Comparison of ENCODE assay signal across 8 mouse cellular contexts in genomic region chr7:18992294-18992675, GRCm38 (mm10). TPM values are rescaled to one million over a fixed set of nuclear protein-coding genes. Genes with fewer than 3 reads are reported as not detected.
DNase-seq lines count a peak whose midpoint lies in the region; ATAC-seq and TF ChIP-seq lines count a peak whose summit lies in the region.
"Had no signal": no experiment of that assay in that cellular context is flagged by ENCODE, and none has a peak within 500 bp of the region (broad histone marks: within the 10 kb centered on the region; RNA-seq: fewer than 3 reads in every experiment).

No protein-coding gene starts in this region.

- WGBS in cerebellum, adult 2 months, result 2% methylated on average over 31 of the region's 31 CpGs
- 2% methylated on average over 31 of the region's 31 CpGs for WGBS in kidney, embryonic 16.5 days
- 4% methylated on average over 31 of the region's 31 CpGs for WGBS in midbrain, embryonic 16.5 days

- peak; percentile 49 to 62 for DNase-seq in right cerebral cortex, adult 2 months (ENCODE audit: low spot score in 2 of 2)
- no peak for DNase-seq in right cerebral cortex, postnatal 36 days (ENCODE audit: low spot score in 2 of 2)
- DNase-seq in cerebellum, adult 2 months, result peak; percentile 63 to 67
- peak; percentile 34 for DNase-seq in gastrocnemius, postnatal 14 days
- no peak for DNase-seq in left cerebral cortex, postnatal 4 days

- intact Hi-C loops in gastrocnemius, postnatal 14 days (cut with DNase I; ENCODE audit: low total_unique reads), result no loop called here
- intact Hi-C loops in left cerebral cortex, postnatal 4 days (cut with DNase I), result no loop called here

- H3K4me3 ChIP-seq in cerebellum, adult 2 months (replicated peaks; ENCODE audit: insufficient read depth, low read depth, low read length), result peak overlapping the region; percentile 80
- peak overlapping the region; percentile 58 for H3K4me3 ChIP-seq in kidney, embryonic 16.5 days (ENCODE audit: low read length)
- peak overlapping the region; percentile 67 for H3K4me3 ChIP-seq in midbrain, embryonic 16.5 days (ENCODE audit: low read depth, low read length)

- no peaks in the 10 kb centered on the region for H3K27me3 ChIP-seq in cerebellum, adult 2 months (ENCODE audit: control insufficient read depth, insufficient read depth, low read length)
- H3K27me3 ChIP-seq in kidney, embryonic 16.5 days (ENCODE audit: insufficient read depth, low read length), result 0 out of 2 replicates have a peak, but pooled peaks cover 19% of the 10 kb centered on the region
- H3K27me3 ChIP-seq in midbrain, embryonic 16.5 days (ENCODE audit: control insufficient read depth, insufficient read depth, low read depth, low read length), result no peaks in the 10 kb centered on the region

- no peak for ATAC-seq in kidney, embryonic 16.5 days (ENCODE audit: low FRiP score, low TSS enrichment)
- ATAC-seq in midbrain, embryonic 16.5 days, result no peak

- peak overlapping the region; percentile 71 for H3K9ac ChIP-seq in kidney, embryonic 16.5 days (replicated peaks; ENCODE audit: low read length)
- H3K9ac ChIP-seq in midbrain, embryonic 16.5 days (ENCODE audit: low read depth, low read length), result peak overlapping the region; percentile 78

- peak overlapping the region; percentile 90 for H3K4me2 ChIP-seq in kidney, embryonic 16.5 days (replicated peaks; ENCODE audit: low read depth, low read length)
- peak overlapping the region; percentile 91 for H3K4me2 ChIP-seq in midbrain, embryonic 16.5 days (ENCODE audit: low read length)

- 0 out of 2 replicates have a peak, but pooled peaks cover 3% of the 10 kb centered on the region for H3K36me3 ChIP-seq in kidney, embryonic 16.5 days (ENCODE audit: insufficient read depth, low read length)
- no peaks in the 10 kb centered on the region for H3K36me3 ChIP-seq in midbrain, embryonic 16.5 days (ENCODE audit: control insufficient read depth, insufficient read depth, low read length)

- H3K4me1 ChIP-seq in cerebellum, adult 2 months (ENCODE audit: control insufficient read depth, insufficient read depth, low read length), result peaks cover 10% of the 10 kb centered on the region; the same call in 1 of the 2 replicates
- H3K4me1 ChIP-seq in kidney, embryonic 16.5 days (ENCODE audit: insufficient read depth, low read length), result peaks cover 22% of the 10 kb centered on the region
- peaks cover 31% of the 10 kb centered on the region for H3K4me1 ChIP-seq in midbrain, embryonic 16.5 days (ENCODE audit: control insufficient read depth, insufficient read depth, low read length)

- no peak for TF ChIP-seq POLR2A in cerebellum, adult 2 months (IDR thresholded peaks at IDR 0.05; ENCODE audit: borderline replicate concordance, insufficient read depth, low read length)

- H3K27ac ChIP-seq in cerebellum, adult 2 months (ENCODE audit: insufficient read depth, low read length), result peak overlapping the region; percentile 21
- H3K27ac ChIP-seq in kidney, embryonic 16.5 days (ENCODE audit: low read length), result no peak overlapping the region
- peak overlapping the region; percentile 80 for H3K27ac ChIP-seq in midbrain, embryonic 16.5 days (ENCODE audit: low read length)

- TF ChIP-seq CTCF in cerebellum, adult 2 months (IDR thresholded peaks at IDR 0.05; ENCODE audit: borderline replicate concordance, insufficient read depth, low read depth, low read length), result no peak

- no peaks in the 10 kb centered on the region for H3K9me3 ChIP-seq in kidney, embryonic 16.5 days (ENCODE audit: low read length)
- no peaks in the 10 kb centered on the region for H3K9me3 ChIP-seq in midbrain, embryonic 16.5 days (replicated peaks; ENCODE audit: control insufficient read depth, low read length, poor library complexity, severe bottlenecking)

RNA-seq across cellular contexts. Expression of gene Mypop, which starts 1.2 kb away (rescaled TPM):
- polyA plus RNA-seq in cerebellum, adult 2 months (2012; rRNA removed), result 52.6 and 55.3 TPM in 2 replicates
- 1 to 10 TPM; 2.2 to 3.7 TPM for total RNA-seq in gastrocnemius, postnatal 14 days (2021)
- 3.3 and 4.0 TPM in 2 replicates for polyA plus RNA-seq in kidney, embryonic 16.5 days (2015; fragmentation: Nextera tagmentation; extraction: Ambion mirVana)
- 3.9 and 5.1 TPM in 2 replicates for polyA plus RNA-seq in midbrain, embryonic 16.5 days (2015; fragmentation: Nextera tagmentation; extraction: Ambion mirVana)
- 10 to 100 TPM; 18.8 to 20.2 TPM for total RNA-seq in left cerebral cortex, postnatal 4 days (2021)

RNA-seq across cellular contexts. Expression of gene Nanos2, which starts 5.1 kb away (rescaled TPM):
- polyA plus RNA-seq in cerebellum, adult 2 months (2012; rRNA removed), result 2.0 and 2.7 TPM in 2 replicates
- not detected for total RNA-seq in gastrocnemius, postnatal 14 days (2021)
- not detected in 2 replicates for polyA plus RNA-seq in kidney, embryonic 16.5 days (2015; fragmentation: Nextera tagmentation; extraction: Ambion mirVana)
- 0.52 and 0.79 TPM in 2 replicates for polyA plus RNA-seq in midbrain, embryonic 16.5 days (2015; fragmentation: Nextera tagmentation; extraction: Ambion mirVana)
- 1 to 10 TPM; 1.4 to 1.7 TPM for total RNA-seq in left cerebral cortex, postnatal 4 days (2021)
- total RNA-seq: neutrophil, adult 5-6 weeks had no signal

RNA-seq across cellular contexts. Expression of gene Irf2bp1, which starts 11.6 kb away (rescaled TPM):
- polyA plus RNA-seq in cerebellum, adult 2 months (2012; rRNA removed), result 37.7 and 41.5 TPM in 2 replicates
- 10 to 100 TPM; 14.9 to 18.6 TPM for total RNA-seq in gastrocnemius, postnatal 14 days (2021)
- polyA plus RNA-seq in kidney, embryonic 16.5 days (2015; fragmentation: Nextera tagmentation; extraction: Ambion mirVana), result 21.4 and 23.5 TPM in 2 replicates
- 26.0 and 26.7 TPM in 2 replicates for polyA plus RNA-seq in midbrain, embryonic 16.5 days (2015; fragmentation: Nextera tagmentation; extraction: Ambion mirVana)
- 10 to 100 TPM; 56.9 to 60.8 TPM for total RNA-seq in left cerebral cortex, postnatal 4 days (2021)

RNA-seq across cellular contexts. Expression of gene Foxa3, which starts 31.1 kb away (rescaled TPM):
- polyA plus RNA-seq in cerebellum, adult 2 months (2012; rRNA removed), result not detected in 2 replicates
- total RNA-seq in gastrocnemius, postnatal 14 days (2021), result not detected
- polyA plus RNA-seq in kidney, embryonic 16.5 days (2015; fragmentation: Nextera tagmentation; extraction: Ambion mirVana), result 0.35 and 0.75 TPM in 2 replicates
- not detected in 2 replicates for polyA plus RNA-seq in midbrain, embryonic 16.5 days (2015; fragmentation: Nextera tagmentation; extraction: Ambion mirVana)
- total RNA-seq in left cerebral cortex, postnatal 4 days (2021), result not detected
- total RNA-seq: neutrophil, adult 5-6 weeks had no signal

RNA-seq across cellular contexts. Expression of gene Sympk, which starts 31.9 kb away (rescaled TPM):
- polyA plus RNA-seq in cerebellum, adult 2 months (2012; rRNA removed), result 112 and 113 TPM in 2 replicates
- total RNA-seq in gastrocnemius, postnatal 14 days (2021), result 10 to 100 TPM; 38.2 to 41.1 TPM
- 34.0 and 35.6 TPM in 2 replicates for polyA plus RNA-seq in kidney, embryonic 16.5 days (2015; fragmentation: Nextera tagmentation; extraction: Ambion mirVana)
- 25.6 and 28.7 TPM in 2 replicates for polyA plus RNA-seq in midbrain, embryonic 16.5 days (2015; fragmentation: Nextera tagmentation; extraction: Ambion mirVana)
- total RNA-seq in left cerebral cortex, postnatal 4 days (2021), result 10 to 100 TPM; 87.1 to 96.8 TPM

Comparison
In these comparisons a context has a peak if more than half of its experiments do, and no peak if none do; other contexts are left out.
1. DNase-seq: peak in right cerebral cortex, adult 2 months (2 of 2), cerebellum, adult 2 months (2 of 2) and gastrocnemius, postnatal 14 days (single experiment); none in right cerebral cortex, postnatal 36 days (0 of 2) and left cerebral cortex, postnatal 4 days (single experiment).
2. Peak in every context shown above with its lines, with median percentiles within 50 percentile points of each other: H3K4me3 ChIP-seq.